Mouse (Mus musculus) cortical plate, adult 2 months (tissue): ENCODE data around the gene Jkamp. TPM values are rescaled to one million over a fixed set of nuclear protein-coding genes. Genes with fewer than 3 reads are reported as not detected.

Experiments
- H3K27ac ChIP-seq: fragments of 200-500 bp; 2 replicates; pipeline ENCODE4 v1.5.1; 2012; ENCODE audit warnings: low read length, control low read depth, inconsistent platforms; ENCODE audit not compliant: insufficient read depth
- H3K4me1 ChIP-seq: fragments of 200-500 bp; 2 replicates; pipeline ENCODE4 v1.6.1; 2011; ENCODE audit warnings: low read length; ENCODE audit not compliant: control insufficient read depth, insufficient read depth
- H3K4me3 ChIP-seq: fragments of 200-500 bp; 2 replicates; pipeline ENCODE4 v1.5.1; 2011; ENCODE audit warnings: mild to moderate bottlenecking, low read length, control low read depth; ENCODE audit not compliant: insufficient read depth
- CTCF ChIP-seq: fragments of 200-500 bp; IDR thresholded peaks from 2 replicates; pipeline ENCODE4 v1.5.1; 2011; ENCODE audit warnings: mild to moderate bottlenecking, control low read depth, low read length; ENCODE audit not compliant: insufficient read depth; ENCODE audit errors: extremely low read depth
- POLR2A ChIP-seq: fragments of 200-500 bp; IDR thresholded peaks from 2 replicates; pipeline ENCODE4 v1.6.1; 2011; ENCODE audit warnings: mild to moderate bottlenecking, low read length, control low read depth; ENCODE audit not compliant: insufficient read depth; ENCODE audit errors: extremely low read depth
- polyA plus RNA-seq: library from polyadenylated mRNA; depleted of rRNA; stranded (reverse); fragments of >200 nt; gene quantifications from 2 replicates; pipeline ENCODE4 v1.2.3, GENCODE M21; 2012

Jkamp gene
- polyA plus RNA-seq, 1 experiment: 83.2 TPM

DNA sequence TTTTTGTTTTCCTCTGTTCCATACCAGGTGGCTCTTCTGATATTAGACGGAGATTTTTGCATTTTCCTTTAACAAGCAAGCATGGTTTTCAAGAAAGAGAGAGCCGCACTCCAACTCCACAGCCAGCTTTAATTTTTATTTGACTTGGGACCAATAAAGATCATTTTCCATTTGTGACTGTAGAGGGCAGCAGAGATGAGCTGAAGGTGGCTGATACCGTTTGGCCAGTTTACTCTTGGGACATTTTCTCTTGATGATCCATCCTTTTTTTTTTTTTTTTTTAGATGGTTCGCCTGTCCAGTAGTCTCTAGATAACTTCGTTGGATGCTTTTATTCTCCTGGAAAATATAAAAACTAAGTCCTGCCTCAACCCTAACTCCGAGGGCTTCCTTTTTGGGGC, 32.1 kb upstream of the Jkamp start:
- H3K27ac ChIP-seq: no peak overlapping the region
- no peak overlapping the region for H3K4me3 ChIP-seq
- H3K4me1 ChIP-seq: no peaks in the 10 kb centered on the region
- TF ChIP-seq CTCF (peak; percentile 48; the same call in 1 of the 2 replicates), POLR2A (no peak)

DNA sequence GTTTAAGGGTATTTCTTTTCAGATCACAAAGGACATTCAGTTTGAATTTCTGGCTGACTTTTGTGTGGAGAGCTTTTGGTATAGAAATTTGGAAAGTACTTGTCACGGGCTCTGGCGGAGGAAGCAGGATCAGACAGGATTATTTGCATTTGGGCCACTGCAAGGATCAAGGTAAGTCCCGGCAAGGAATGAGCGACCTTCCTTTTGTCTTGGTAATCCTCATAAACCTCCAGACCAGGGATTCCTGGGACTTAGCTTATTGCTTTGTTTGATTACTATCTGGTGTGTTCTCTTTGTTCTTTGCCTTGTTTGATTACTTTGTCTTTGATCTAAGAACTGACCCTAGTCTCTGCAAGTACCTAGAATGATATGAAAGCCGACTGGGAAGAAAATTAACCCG, 31.5 kb upstream of the Jkamp start:
- no peak for TF ChIP-seq CTCF
- TF ChIP-seq POLR2A: no peak
- no peak overlapping the region for H3K4me3 ChIP-seq
- H3K27ac ChIP-seq: no peak overlapping the region
- H3K4me1 ChIP-seq: no peaks in the 10 kb centered on the region

DNA sequence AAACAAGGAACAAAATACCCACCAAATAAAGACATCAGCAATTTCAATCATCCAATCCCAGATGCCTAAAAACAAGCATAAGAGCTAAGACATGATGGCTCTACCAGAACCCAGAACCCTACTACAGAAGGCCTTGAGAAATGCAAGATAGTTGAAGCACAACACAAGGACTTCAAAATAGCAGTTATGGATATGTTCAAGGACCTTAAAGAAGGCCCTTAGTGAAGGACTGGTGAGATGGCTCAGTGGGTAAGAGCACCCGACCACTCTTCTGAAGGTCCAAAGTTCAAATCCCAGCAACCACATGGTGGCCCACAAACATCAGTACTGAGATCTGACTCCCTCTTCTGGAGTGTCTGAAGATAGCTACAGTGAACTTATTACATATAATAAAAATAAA, 27.6 kb upstream of the Jkamp start:
- no peak for TF ChIP-seq CTCF
- no peak for TF ChIP-seq POLR2A

DNA sequence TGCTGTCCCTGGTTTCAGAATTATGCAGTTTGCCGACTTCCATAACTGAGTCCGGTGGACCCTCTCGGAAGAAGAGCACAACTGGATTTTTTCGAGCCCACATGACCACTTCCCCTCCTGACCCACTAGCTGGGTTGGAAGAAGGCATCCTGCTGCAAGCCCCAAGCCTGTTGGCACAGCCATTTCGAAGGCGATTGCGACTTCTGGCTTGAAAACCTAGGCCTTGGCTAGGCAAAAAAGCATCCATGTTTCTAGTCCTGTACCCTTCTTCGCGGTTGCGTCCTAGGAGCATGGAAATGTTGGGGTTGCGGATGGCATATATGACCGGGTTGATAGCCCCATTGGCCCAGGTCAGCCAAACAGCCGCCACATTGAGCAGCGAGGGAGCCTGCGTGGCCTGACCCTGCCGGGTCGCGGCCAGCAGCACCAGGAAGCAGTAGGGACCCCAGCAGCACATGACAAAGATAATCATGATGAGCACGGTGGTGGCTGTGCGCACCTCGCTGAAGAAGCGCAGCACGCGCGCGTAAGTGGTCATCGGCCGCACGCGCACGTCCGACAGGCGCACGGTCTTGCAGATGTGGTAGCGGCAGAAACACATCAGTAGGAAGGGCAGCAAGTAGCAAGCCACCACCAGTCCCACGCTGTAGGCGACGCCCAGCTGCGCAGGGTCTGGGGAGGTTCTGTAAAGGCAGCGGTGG, 15.6 kb upstream of the Jkamp start:
- TF ChIP-seq POLR2A (no peak; the same call in 1 of the 2 replicates), CTCF (no peak)
- no peaks in the 10 kb centered on the region; the same call in 1 of the 2 replicates for H3K4me1 ChIP-seq
- H3K27ac ChIP-seq: peak overlapping the region; percentile 54
- H3K4me3 ChIP-seq: peak overlapping the region; percentile 85

More for the DNA sequence above, 27.6 kb upstream of the Jkamp start:
- Histone ChIP-seq H3K4me1 (no peaks in the 10 kb centered on the region), H3K27ac (no peak overlapping the region), H3K4me3 (no peak overlapping the region)

DNA sequence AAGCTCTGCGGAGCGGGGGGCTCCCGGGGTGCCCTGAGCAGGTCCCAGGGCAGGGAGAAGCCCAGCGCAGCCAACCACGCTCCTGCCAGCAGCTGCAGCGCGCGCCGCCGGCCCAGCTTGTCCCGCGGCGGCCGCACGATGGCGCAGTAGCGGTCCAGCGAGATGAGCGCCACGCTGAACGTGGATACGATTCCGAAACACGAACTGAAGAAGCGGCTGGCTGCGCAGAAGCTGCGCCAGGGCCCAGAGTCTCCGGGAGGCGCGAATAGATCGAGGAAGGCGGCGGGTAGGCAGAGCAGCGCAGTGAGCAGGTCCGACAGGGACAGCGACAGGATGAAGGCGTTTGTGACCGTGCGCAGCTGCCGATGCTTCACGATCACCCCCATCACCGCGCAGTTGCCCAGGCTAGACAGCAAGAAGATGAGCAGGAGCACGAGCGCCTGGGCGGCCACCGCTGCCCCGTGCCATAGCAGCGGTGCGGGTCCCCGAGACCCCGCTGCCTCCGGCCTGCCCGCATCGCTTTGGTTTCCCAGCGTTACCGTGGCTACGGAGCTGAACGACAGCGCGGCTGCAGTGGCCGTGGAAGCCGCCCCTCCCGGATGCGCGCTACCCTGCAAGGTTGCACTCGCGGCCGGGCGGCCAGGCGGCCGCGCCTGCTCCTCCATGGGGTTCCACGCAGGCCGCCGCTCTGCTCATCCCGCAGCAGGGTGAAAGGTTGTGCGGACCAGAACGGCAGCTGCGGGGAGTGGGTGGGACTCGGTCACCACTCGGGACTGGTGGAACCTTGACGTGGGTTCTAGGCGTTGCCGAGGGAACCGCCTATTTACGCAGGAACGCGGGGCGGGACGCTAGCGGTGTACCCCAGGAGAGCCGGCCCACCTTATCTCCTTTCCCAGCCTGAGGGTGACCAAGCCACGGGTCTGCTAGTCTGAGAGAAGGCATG, 14.8 kb upstream of the Jkamp start, which contains the start of gene Gpr135:
Gene Gpr135 (minus strand): TSS at position 799 of the 943 bp plus-strand sequence.
- H3K4me1 ChIP-seq: no peaks in the 10 kb centered on the region; the same call in 1 of the 2 replicates
- H3K27ac ChIP-seq: peak within 1 kb of the TSS; percentile 93
- peak within 1 kb of the TSS; percentile 85 for H3K4me3 ChIP-seq
- TF ChIP-seq CTCF (peak; percentile 50), POLR2A (peak; percentile 64)

DNA sequence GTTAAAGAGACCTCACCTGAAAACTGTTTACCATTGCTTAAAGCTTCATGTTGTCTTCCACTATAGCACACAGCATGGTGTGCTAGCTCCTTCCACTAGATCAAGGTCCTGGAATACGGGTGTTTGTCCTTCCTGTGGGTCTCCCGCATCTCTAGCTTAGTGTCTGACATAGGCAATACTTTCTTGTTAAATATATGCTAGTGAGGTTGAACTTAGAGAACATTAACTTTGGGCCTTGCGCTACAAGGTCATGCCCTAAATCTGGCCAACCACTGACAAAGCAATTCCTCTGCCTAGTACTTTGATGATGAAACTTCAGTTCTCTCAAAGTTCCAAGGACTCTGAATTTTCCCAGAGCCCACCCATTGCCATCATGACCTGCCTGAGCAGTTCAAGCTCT, 7.1 kb upstream of the Jkamp start:
- Histone ChIP-seq H3K27ac (no peak overlapping the region), H3K4me3 (no peak overlapping the region), H3K4me1 (no peaks in the 10 kb centered on the region)
- TF ChIP-seq CTCF (no peak), POLR2A (no peak)

DNA sequence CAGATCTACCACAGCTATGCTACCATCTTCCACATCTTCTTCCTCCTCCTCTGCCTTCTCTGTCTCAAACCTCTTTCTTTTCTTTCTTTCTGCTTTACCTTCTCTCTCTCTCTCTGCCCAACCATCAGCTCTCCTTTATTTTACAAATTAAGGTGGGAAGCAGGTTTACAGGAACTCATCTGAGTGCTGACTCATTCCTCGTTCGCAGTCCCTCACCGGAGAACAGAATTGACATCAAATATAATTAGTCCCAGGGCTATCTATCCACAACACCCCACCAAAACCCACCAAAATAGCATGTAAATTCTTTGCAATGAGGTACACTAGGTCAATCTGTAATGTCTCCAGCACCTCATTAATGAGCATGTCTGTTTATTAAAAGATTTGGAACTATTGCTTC, 3.4 kb upstream of the Jkamp start:
- H3K4me1 ChIP-seq: peaks cover 2% of the 10 kb centered on the region; the same call in 1 of the 2 replicates
- H3K27ac ChIP-seq: no peak overlapping the region
- TF ChIP-seq POLR2A: no peak
- no peak for TF ChIP-seq CTCF
- no peak overlapping the region for H3K4me3 ChIP-seq

DNA sequence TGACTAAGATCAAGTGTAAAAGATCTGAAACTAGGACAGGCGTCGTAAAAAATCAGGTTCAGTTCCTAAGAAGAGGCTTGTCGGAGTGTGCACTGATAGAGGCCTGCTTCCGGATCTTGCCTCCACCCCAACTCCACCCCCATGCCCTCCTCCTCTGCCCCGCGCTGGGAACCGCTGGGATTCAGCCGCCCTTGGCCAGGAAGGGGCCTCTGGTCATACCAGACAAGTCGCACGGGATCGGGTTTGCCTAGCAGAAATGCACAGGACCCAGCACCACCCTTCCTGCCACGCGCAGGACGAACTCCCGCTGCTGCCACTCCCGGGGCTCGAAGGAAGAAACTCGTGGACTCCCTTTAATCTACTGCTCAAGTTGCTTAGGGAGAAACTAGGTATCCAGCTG, 3.0 kb upstream of the Jkamp start:
- TF ChIP-seq POLR2A (no peak), CTCF (no peak)
- H3K4me1 ChIP-seq: peaks cover 2% of the 10 kb centered on the region; the same call in 1 of the 2 replicates
- no peak overlapping the region for H3K4me3 ChIP-seq
- H3K27ac ChIP-seq: no peak overlapping the region

DNA sequence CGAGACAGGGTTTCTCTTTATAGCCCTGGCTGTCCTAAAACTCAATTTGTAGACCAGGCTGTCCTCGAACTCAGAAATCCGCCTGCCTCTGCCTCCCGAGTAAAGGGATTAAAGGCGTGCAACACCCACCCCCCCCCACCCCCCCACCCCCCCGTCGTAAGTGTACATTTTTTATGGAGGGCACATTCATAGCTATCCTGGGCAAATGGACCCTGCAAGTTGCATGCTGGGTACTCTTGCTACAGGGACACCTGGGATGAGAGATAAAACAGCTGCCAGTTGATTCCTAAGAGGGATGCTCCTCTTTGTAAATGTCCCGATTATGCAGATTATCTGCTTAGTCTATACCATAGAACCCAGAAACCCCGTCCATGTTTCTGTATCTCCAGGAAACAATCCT, 2.1 kb upstream of the Jkamp start:
- no peak overlapping the region for H3K27ac ChIP-seq
- H3K4me3 ChIP-seq: no peak overlapping the region
- H3K4me1 ChIP-seq: peaks cover 4% of the 10 kb centered on the region; the same call in 1 of the 2 replicates
- TF ChIP-seq CTCF (no peak), POLR2A (no peak)
